Mouse (Mus musculus): ENCODE data around the gene Asb2. TPM values are rescaled to one million over a fixed set of nuclear protein-coding genes. Genes with fewer than 3 reads are reported as not detected.

The Asb2 gene
- total and polyA plus RNA-seq, 3 experiments = 3.0 to 5.3 (median 4.1) TPM

- peaks cover 8% of the 10 kb centered on the region for H3K9me3 ChIP-seq (replicated peaks; ENCODE audit: low read length)
- peaks cover 5 to 15% of the 10 kb centered on the region in 2 experiments; a peak in 2 of 4 replicates for H3K4me1 ChIP-seq (ENCODE audit: control insufficient read depth in 1 of 2, insufficient read depth in 2 of 2)
- no peaks in the 10 kb centered on the region for H3K36me3 ChIP-seq (replicated peaks in 1 of 2; ENCODE audit: control insufficient read depth in 1 of 2, insufficient read depth in 1 of 2, low read length in 1 of 2)
- H3K27ac ChIP-seq (ENCODE audit: insufficient read depth, low read depth) = no peak overlapping the region
- TF ChIP-seq HCFC1 (IDR thresholded peaks at IDR 0.05; ENCODE audit: low read depth, low read length) (no peak), ZC3H11A (IDR thresholded peaks at IDR 0.05; ENCODE audit: low read depth, low read length) (no peak), UBTF (IDR thresholded peaks at IDR 0.05; ENCODE audit: low read depth, low read length) (no peak), MYC (IDR thresholded peaks at IDR 0.05; ENCODE audit: low read depth, low read length) (no peak), ZMIZ1 (IDR thresholded peaks at IDR 0.05; ENCODE audit: low read depth, low read length) (no peak), IRF4 (IDR thresholded peaks at IDR 0.05; ENCODE audit: low read depth, low read length) (no peak), ZKSCAN1 (IDR thresholded peaks at IDR 0.05; ENCODE audit: borderline replicate concordance, low read depth, low read length) (no peak), MXI1 (IDR thresholded peaks at IDR 0.05; ENCODE audit: low read depth, low read length) (no peak), GABPA (IDR thresholded peaks at IDR 0.05; ENCODE audit: insufficient replicate concordance, low read depth, low read length) (no peak)
- H3K79me2 ChIP-seq (replicated peaks; ENCODE audit: control insufficient read depth, extremely low read depth, insufficient read depth, poor library complexity, severe bottlenecking) = no peaks in the 10 kb centered on the region
- H3K4me3 ChIP-seq (replicated peaks in 1 of 3; ENCODE audit: low read depth in 2 of 3, low read length in 2 of 3, poor library complexity in 1 of 3) = no peak overlapping the region
- no peak overlapping the region for H3K9ac ChIP-seq (ENCODE audit: insufficient read depth, low read depth)
- DNase-seq (ENCODE audit: extremely low read depth) = no peak
- no peak overlapping the region for H3K4me2 ChIP-seq (ENCODE audit: insufficient read depth, low read depth, poor library complexity, severe bottlenecking)
- no peaks in the 10 kb centered on the region for H3K27me3 ChIP-seq (replicated peaks)
- dilution Hi-C loops (cut with MboI; ENCODE audit: extremely low pct_ligation_motif_present, extremely low pct_unique_long_range_greater_than_20kb, low sequenced_read_pairs) (no loop called here), in situ Hi-C loops (cut with MboI; ENCODE audit: low pct_ligation_motif_present, low pct_unique_long_range_greater_than_20kb, low sequenced_read_pairs) (no loop called here)
Observed at GRCm38 (mm10) chr12:103281491-103281890, 74.3 kb downstream of the Asb2 start.

GRCm38 (mm10) chr12:103276422-103276821 lies 79.4 kb downstream of the Asb2 start:
- in situ Hi-C loops (cut with MboI; ENCODE audit: low pct_ligation_motif_present, low pct_unique_long_range_greater_than_20kb, low sequenced_read_pairs) (no loop called here), dilution Hi-C loops (cut with MboI; ENCODE audit: extremely low pct_ligation_motif_present, extremely low pct_unique_long_range_greater_than_20kb, low sequenced_read_pairs) (no loop called here)
- H3K36me3 ChIP-seq (replicated peaks in 1 of 2; ENCODE audit: control insufficient read depth in 1 of 2, insufficient read depth in 1 of 2, low read length in 1 of 2) = no peaks in the 10 kb centered on the region
- no peak overlapping the region for H3K27ac ChIP-seq (ENCODE audit: insufficient read depth, low read depth)
- no peak overlapping the region for H3K4me2 ChIP-seq (ENCODE audit: insufficient read depth, low read depth, poor library complexity, severe bottlenecking)
- no peak overlapping the region for H3K9ac ChIP-seq (ENCODE audit: insufficient read depth, low read depth)
- no peaks in the 10 kb centered on the region for H3K27me3 ChIP-seq (replicated peaks)
- H3K4me3 ChIP-seq (replicated peaks in 1 of 3; ENCODE audit: low read depth in 2 of 3, low read length in 2 of 3, poor library complexity in 1 of 3) = no peak overlapping the region
- DNase-seq (ENCODE audit: extremely low read depth) = no peak
- peaks cover 8% of the 10 kb centered on the region for H3K9me3 ChIP-seq (replicated peaks; ENCODE audit: low read length)
- TF ChIP-seq MYC (IDR thresholded peaks at IDR 0.05; ENCODE audit: low read depth, low read length) (no peak), MEF2A (IDR thresholded peaks at IDR 0.05; ENCODE audit: borderline replicate concordance, low read depth, low read length) (no peak), CHD2 (IDR thresholded peaks at IDR 0.05; ENCODE audit: low read length) (no peak), MAFK (IDR thresholded peaks at IDR 0.05; ENCODE audit: insufficient replicate concordance, low read length) (no peak), HCFC1 (IDR thresholded peaks at IDR 0.05; ENCODE audit: low read depth, low read length) (no peak), MXI1 (IDR thresholded peaks at IDR 0.05; ENCODE audit: low read depth, low read length) (no peak), MAZ (IDR thresholded peaks at IDR 0.05; ENCODE audit: low read depth, low read length) (no peak), ZKSCAN1 (IDR thresholded peaks at IDR 0.05; ENCODE audit: borderline replicate concordance, low read depth, low read length) (no peak), NRF1 (IDR thresholded peaks at IDR 0.05; ENCODE audit: low read depth, low read length) (no peak)
- H3K4me1 ChIP-seq (ENCODE audit: control insufficient read depth in 1 of 2, insufficient read depth in 2 of 2) = peaks cover 19 to 34% of the 10 kb centered on the region in 2 experiments
- no peaks in the 10 kb centered on the region for H3K79me2 ChIP-seq (replicated peaks; ENCODE audit: control insufficient read depth, extremely low read depth, insufficient read depth, poor library complexity, severe bottlenecking)
